Mouse (Mus musculus) kidney, postnatal 14 days (tissue): Measurements from ENCODE around the gene Bag1.
A peak's percentile ranks its signal among the peaks of the same experiment; 100 is the strongest.

ENCODE experiments used
- DNase-seq: peaks from one replicate; pipeline ENCODE4 v3.0.0; 2022; ENCODE audit warnings: mixed read lengths

The Bag1 gene

DNA sequence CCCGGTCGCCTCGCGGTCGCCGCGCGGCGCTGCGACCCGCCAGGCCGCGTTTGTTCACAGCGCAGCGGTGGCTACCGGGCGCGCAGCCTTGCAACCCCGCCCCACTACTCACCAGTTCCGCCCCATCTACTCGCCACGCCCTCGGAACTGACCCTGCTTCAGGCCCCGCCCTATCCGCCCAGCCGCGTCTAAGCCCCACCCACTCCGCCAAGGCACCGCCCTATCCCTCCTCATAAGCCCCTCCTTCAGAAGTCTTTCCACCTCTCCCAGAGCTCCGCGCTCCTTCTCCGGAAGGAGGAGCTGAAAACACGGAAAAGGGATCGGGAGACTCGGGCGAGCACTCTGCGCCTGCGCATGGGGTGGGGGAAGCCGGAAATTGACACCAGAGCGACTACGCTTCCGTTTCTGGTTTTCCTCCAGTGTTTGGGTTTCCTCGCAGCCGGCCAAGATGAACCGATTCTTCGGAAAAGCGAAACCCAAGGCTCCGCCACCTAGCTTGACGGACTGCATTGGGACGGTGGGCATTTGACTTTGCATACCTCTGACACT lies at the start of gene Bag1, which contains the start of gene Chmp5:
TSS of gene Bag1 (minus strand) at position 135 of the 549 bp plus-strand sequence.
TSS of gene Chmp5 (plus strand) at position 248 of the 549 bp plus-strand sequence.
- peak; percentile 99 for DNase-seq

- DNase-seq, result no peak
Observed at GRCm38 (mm10) chr4:40996302-40996701, 48.2 kb upstream of the Bag1 start.

GRCm38 (mm10) chr4:40989633-40990032 lies 41.5 kb upstream of the Bag1 start:
- DNase-seq, result no peak

- DNase-seq, result no peak
Observed at GRCm38 (mm10) chr4:40983686-40984085, 35.6 kb upstream of the Bag1 start.

DNA sequence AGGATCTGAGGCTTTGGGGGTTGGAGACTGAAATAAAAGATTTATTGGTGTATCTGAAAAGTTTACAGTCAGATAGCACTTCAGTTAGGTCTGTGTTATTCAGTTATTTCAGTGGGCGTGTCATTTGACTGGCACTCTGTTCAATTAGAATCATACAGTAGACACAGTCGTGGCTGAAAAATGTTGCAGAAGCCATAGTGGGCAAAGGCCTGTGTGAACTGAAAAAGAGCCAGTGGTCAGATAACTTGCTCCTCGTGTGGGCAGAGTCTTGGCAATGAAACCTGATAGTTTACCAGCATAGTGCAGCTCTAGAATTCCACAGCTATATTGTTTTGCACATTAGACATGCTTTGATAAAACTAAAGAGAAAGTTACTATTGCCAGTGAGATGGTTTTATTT lies 34.4 kb upstream of the Bag1 start:
- no peak for DNase-seq

DNA sequence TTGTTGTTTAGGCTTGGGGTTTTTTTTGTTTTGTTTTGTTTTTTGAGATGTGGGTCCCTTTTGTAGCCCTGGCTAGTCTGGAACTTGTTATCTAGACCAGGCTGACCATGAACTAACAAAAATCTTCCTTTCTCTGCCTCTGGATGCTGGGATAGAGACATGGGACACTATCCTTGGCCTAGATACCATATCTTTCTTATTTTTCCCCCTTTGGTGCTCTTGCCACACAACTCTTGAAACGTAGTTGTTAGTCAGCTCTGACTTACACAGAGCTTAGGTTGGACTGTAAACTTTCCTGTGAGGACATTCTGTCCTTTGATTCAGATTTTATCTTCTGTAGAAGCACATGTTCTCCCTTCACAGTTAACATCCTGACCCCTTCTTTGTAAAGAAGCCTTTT lies 31.3 kb upstream of the Bag1 start:
- no peak for DNase-seq

GRCm38 (mm10) chr4:40976651-40977050 lies 28.6 kb upstream of the Bag1 start:
- DNase-seq, result no peak

GRCm38 (mm10) chr4:40975678-40976077 lies 27.6 kb upstream of the Bag1 start:
- no peak for DNase-seq

- DNase-seq, result no peak
Observed at GRCm38 (mm10) chr4:40974011-40974410, 25.9 kb upstream of the Bag1 start.

- peak; percentile 27 for DNase-seq
Observed at GRCm38 (mm10) chr4:40971744-40972143, 23.6 kb upstream of the Bag1 start.

DNA sequence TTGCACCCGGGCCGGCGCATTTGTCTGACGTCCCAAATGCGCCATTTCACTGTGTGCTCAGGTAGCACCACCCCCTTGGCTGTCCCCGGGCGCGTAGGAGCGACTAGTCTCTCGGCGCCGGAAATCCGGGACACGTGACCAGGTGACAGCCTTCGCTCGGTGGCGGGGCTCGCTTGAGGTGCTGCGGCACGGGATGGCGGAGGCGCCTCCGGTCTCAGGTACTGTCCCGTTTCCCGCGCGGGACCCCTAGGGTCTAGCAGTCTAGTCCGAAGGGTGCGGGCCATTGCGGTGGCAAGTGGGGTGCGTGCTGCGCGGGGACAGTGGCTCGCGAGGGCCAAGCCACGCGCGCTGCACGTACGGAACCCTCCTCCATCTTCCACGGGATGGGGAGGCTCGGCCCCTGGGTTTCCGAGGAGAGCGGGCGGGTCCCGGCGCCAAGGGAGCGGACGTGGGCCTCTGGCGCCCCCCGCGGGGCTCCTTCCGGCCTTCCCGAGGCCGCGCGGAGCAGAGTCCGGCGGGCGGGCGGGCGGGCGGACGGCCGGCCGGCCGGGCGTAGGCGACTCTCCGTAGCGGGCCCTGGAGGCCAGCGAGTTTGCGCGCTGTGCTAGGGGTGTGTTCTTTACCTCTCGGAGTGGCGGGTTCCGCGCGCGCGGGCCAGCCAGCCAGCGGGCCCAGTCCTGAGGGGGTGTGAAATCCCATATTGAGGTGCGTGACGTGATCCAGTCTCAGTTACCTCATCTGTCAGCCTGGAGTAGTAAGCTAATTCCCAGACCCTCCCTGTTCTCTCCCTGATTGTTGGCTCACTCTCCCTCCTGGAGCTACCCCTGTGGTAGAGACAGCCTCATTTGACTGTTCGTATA lies 23.0 kb upstream of the Bag1 start, which contains the start of gene Nfx1:
TSS of gene Nfx1 (plus strand) at position 65 of the 860 bp plus-strand sequence.
- peak; percentile 97 for DNase-seq

GRCm38 (mm10) chr4:40970592-40970841 lies 22.4 kb upstream of the Bag1 start:
- no peak for DNase-seq

DNA sequence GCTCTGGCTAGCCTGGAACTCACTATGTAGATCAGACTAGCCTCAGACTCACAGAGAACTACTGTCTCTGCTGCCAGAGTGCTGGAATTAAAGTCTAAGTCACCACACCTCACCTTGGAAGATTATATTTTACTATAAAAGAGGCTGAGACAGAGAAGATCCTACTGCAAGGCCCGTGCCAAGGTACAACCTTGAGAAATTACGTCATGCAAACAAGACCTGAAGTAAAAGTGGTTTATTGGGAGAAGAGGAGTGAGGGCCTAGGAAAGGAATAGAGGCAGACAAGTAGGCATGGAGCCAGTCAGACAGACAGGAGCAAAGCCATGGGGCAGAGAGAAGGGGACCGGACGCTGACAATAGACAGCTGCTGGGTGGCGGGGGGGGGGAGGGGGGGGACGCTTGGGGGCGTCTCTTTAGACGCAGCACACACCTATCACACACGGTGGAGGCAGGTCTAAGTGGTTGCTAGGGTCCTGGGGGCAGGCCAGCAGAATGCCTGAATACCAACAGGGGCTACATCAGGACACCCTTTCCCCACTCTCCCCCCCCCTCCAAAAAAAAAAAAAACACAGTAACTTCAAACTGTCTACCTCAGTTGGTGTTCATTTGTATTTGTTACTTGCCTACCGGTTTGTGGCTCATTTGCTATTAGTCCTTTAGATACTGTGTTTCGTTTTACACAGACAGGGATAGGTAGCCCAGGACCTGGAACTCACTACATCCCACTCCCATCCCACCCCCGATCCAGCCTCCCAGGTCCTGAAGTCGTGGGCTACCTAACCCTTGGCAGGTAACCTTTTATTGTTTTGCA lies 21.9 kb upstream of the Bag1 start:
- DNase-seq, result peak; percentile 8

- peak; percentile 13 for DNase-seq
Observed at GRCm38 (mm10) chr4:40969161-40969560, 21.1 kb upstream of the Bag1 start.

- no peak for DNase-seq
Observed at GRCm38 (mm10) chr4:40963536-40963935, 15.4 kb upstream of the Bag1 start.

DNA sequence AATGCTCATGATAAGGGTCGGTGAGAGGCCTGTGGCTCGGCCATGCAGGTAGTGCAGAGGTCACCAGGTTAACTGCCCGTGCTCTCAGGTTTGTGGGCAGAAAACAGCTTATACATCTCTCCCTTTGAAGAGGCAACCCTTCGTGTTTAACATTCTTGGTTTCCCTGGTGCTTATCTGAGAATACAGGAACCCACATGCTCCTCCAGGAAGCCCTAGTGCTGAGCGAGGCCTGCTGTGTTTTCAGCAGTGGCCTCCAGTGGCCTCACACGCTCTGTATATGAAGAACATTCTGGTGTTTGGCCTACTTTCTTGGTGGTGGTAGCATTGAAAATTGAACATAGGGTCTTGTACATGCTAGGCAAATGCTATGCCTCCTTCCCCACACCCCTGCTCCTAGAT lies 7.8 kb upstream of the Bag1 start:
- no peak for DNase-seq

- peak; percentile 44 for DNase-seq
Observed at GRCm38 (mm10) chr4:40953521-40953920, 5.4 kb upstream of the Bag1 start.

GRCm38 (mm10) chr4:40947565-40948159 lies 432 bp downstream of the Bag1 start:
- no peak for DNase-seq

DNA sequence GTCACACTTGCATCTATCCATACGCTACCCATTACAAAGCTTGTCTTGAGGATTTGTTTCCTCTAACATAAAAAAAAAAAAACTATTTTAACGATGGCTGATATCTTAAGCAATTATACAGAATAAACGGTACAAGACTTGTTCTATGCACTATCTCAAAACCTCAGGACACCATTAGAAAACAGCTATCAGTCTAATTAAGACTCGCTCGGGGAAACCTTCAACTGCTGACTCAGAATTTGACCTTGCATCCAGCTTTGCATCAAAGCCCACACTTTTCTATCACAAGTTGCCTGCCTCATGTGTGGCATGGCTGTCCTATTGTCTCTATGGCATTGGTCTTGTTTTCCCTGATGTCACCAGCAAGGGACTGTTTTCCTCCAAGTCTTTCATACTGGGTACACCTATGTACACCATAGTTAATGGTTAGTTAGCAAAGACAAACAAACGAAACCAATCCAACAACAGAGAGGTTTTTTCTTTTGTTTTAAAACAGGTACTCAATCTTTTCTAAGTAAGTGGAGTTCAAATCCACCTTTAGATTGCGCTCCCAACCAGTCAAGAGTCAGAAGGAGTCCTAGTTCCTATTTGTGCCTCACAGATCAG lies 1.5 kb downstream of the Bag1 start:
- no peak for DNase-seq

GRCm38 (mm10) chr4:40943651-40944050 lies 4.4 kb downstream of the Bag1 start:
- DNase-seq, result no peak

- no peak for DNase-seq
Observed at GRCm38 (mm10) chr4:40938793-40939192, 9.3 kb downstream of the Bag1 start.

- peak; percentile 33 for DNase-seq
Observed at GRCm38 (mm10) chr4:40936175-40936839, 11.8 kb downstream of the Bag1 start.
